Mouse (Mus musculus) bone marrow, adult 2 months (tissue): ENCODE data around the gene Trp53i11.

Source experiments
- CTCF ChIP-seq: fragments of 200-500 bp; IDR thresholded peaks from 2 replicates; pipeline ENCODE4 v1.5.1; 2011; ENCODE audit warnings: low read length, control low read depth; ENCODE audit not compliant: control insufficient read depth, insufficient read depth
- POLR2A ChIP-seq: fragments of 200-500 bp; IDR thresholded peaks from 2 replicates; pipeline ENCODE4 v1.6.1; 2011; ENCODE audit warnings: low read depth, mild to moderate bottlenecking, control low read depth, low read length, borderline replicate concordance; ENCODE audit not compliant: control insufficient read depth

GRCm38 (mm10) chr2:93179603-93180002 is 7.7 kb upstream of the Trp53i11 start:
- TF ChIP-seq CTCF, result no peak
- no peak for TF ChIP-seq POLR2A
